Mouse (Mus musculus): Measurements from ENCODE around the gene Dact3. TPM values are rescaled to one million over a fixed set of nuclear protein-coding genes. Genes with fewer than 3 reads are reported as not detected.
A peak's percentile ranks its signal among the peaks of the same experiment; 100 is the strongest.

The Dact3 gene
- total RNA-seq (2021): 1 to 10 TPM; 2.4 to 3.6 TPM
- long read RNA-seq, experiment 1, transcript Dact3-201 (4 exons, 2,989 nt): major isoform, 10 of 10 reads
- long read RNA-seq, experiment 1, partial matches to known transcripts: 0 of 10 reads
- long read RNA-seq, experiment 1, other reads (novel, unspliced or antisense): 0 of 10 reads
- long read RNA-seq, experiment 2, transcript Dact3-201 (4 exons, 2,989 nt): major isoform, 5 of 6 reads
- long read RNA-seq, experiment 2, partial matches to known transcripts: 1 of 6 reads
- long read RNA-seq, experiment 2, other reads (novel, unspliced or antisense): 0 of 6 reads

DNA sequence AGATGAGACGGTGACA lies at the start of gene Dact3:
TSS of gene Dact3 (plus strand) at position 8 of the 16 bp plus-strand sequence.
- DNase-seq: no peak

DNA sequence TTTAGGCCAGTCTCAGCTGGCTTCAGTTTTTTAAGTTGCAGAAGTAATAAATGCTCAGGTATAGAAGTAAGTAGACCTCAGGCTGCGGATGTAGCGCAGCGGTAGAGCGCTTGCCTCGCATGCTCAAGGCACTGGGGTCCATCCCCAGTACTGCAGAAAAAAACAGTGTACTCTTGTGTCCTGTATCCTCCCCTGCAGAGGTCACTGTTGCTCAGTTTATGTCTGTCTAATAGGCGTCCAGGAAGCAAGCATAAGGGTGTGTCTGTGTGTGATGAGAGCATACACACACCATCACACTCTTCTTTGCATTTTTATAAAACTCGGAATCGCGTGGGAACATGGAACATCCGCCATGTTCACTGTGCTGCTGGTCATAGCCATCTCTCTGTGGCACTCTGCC lies 49.3 kb upstream of the Dact3 start:
- peak in 1 of 2 experiments; percentile 31 for DNase-seq

DNA sequence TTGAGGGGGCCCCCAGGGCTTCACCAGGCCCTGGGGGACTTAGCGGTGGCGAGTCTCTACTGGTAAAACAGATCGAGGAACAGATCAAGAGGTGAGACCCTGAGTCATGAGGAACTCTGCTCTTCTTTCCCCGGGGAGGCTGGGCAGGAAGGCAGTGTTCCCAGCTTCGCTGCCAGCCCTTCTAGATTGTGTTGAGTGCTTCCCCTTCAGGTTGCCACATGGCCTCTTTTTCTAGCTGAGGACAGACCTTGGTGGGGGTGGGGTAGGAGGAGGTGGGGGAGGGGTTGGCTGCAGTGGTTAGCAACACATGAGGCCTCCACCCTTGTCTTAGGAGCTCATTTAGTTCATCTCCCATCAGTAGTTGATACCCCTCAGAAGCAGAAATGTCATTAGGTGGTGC lies 48.5 kb upstream of the Dact3 start:
- DNase-seq: no peak

DNA sequence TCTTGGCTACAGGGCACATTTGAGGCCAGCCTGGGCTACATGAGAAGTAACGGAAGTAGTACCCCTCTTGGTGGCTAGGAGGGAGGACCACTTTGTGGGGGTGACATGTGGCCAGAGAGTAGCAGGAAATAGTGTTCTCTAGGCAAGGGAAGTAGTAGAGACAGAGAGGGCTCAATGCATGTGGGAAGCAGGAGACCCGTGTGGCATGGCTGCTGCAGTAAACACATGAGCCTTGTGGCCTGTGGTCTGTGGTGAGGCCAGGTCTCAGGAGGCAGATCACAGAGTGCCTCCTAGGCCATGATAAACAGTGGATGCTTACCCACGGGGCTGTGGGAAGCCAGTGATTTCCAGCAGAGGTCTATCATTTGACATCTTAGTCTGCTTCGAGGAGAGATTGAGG lies 47.8 kb upstream of the Dact3 start:
- no peak for DNase-seq

DNA sequence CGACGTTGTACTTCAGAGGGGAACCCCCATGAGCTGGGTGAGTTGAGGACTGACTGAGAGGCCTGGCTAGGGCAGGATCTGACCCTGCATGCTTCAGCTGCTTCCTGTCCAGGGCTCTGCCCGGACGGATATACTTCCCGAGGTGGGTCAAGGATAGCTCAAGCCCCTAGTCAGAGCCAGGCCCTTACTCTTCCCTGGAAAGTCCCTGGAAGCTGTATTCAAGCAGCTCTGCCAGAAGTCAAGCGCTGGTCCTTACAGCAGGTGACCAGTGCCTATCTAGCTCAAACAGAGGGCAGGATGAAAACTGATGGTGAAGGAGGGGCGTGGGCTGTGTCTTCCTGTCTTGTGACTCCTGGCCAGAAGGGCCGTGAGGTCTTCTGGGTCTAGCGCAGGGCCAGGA lies 44.7 kb upstream of the Dact3 start:
- peak in 1 of 2 experiments; percentile 52 for DNase-seq

DNA sequence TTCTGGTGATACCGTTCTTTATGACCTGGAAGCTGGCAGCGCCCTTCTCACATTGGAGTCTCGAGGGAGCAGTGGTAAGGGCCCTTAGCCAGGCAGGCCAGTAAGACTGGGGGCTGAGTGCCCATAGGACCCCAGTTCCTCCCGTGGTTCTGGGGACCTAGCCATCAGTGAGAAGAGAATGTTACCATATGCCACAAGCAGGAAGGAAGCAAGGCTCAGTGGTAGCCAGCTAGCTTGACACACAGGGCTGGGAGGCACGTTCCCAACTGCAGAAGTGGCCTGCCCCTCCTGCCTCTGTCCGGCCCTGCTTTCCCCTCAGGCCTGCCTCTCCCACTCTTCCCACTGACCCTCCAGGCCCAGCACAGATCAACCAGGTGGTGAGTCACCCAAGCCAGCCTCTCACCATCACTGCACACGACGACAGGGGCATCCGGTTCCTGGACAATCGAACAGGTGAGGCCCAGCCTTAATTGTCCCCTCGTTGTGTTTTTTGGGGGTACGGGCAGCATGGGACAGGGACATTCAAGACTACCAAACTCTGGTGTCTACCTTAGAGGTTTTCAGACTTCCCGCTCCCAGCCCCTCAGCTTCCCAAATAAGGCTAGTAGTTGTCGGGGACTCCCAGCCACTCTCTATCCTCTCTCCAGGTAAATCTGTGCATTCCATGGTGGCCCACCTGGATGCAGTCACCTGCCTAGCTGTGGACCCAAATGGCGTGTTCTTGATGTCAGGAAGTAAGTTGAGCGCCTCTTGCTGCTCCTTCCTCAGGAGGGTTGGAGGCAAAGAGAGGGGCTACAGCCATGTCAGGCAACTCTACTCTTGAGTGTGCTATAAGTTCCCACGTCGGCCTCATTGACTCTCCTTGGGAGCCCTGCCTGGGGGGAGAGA lies 37.0 kb upstream of the Dact3 start:
- no peak for DNase-seq

DNA sequence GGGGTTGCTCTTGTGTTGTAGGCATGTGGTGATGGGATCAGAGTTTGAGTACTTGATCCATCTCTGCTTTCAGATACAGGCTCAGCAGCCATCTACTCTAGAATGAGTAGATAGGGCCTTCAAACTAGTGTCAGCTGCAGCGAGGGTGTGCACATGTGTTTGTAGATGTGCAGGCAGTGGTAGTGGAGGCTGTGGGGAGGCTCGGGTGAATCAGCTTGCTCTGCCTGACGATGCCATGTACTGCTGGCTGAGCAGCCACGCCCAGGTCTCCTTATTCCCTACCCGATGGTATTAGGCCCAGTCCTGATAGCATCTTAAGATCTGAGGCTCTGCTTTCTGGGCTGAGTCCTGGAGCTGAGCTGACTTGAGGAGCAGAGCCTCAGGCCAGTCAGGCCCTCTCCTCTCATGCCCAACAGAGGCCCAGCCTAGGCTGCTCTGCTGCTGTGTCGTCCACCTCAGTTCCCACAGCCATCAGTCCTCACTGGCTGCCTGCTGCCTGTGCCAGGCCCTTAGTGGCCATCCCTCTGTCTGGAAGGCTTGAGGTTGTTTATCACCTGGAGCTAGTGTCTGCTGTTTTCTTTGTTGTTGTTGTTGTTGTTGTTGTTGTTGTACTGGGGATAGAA lies 36.2 kb upstream of the Dact3 start:
- no peak for DNase-seq

DNA sequence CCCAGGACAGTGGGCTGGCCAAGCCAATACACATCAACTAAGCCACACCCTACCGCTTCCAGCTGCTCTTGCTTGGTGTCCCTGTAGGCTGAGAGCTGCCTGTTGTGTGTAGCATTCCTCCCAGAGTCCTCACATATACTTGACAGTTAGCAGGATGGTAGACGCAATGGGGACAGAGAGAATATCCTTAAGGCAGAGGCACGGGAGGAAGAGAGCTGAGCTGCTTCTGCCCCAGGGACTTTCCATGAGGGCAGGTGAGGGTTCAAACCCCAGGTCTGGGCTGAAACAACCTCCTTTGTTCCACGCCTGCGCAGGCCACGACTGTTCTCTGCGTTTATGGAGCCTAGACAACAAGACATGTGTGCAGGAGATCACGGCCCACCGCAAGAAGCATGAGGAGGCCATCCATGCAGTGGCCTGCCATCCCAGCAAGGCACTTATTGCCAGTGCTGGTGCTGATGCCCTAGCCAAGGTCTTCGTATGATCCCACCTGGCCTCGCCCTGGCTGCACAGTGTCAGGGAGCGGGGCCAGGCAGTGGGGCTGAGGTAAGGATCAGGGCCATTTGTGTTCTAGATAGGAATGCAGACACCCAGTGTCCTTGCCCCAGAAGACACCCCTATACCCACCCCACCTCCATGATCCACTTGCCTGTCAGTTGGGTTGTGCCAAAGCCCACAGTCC lies 35.5 kb upstream of the Dact3 start:
- DNase-seq: no peak

DNA sequence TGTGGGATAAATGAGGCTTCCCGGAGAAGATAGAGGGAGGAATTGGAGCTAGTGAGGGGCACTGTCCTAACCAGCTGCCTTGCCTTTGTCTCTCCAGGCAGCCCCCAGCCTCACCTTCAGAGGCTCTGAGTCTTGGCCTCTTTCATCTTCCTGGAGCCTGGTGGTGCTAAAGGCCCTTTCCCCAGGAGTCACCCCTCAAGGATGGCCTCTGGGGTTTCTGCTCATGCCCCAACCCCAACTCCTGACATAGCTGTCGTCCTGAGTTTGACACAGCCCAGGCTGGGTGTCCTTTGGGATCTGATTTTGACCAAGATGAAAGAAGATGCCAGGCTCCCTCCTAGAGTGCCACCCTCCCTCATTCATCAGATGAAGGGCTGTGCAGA lies 35.0 kb upstream of the Dact3 start:
- no peak for DNase-seq

DNA sequence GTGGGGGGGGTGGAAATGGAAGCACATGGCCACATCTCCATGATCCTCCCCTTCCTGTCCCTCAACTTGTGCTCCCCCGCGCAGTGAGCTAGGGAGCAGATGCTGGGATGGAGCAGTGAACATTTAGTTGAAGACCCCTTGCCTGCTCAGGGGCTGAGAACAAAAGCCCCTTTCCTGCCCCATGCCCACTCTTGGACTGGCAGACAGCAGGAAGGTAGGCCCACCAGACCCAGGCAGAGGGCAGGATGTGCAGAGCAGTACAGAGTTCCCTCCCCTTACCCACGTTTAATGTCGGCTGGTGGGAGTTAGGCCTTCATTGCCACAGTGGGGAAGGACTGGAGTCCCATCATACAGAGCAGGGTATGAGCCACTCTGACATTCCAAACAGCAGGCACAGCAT lies 34.0 kb upstream of the Dact3 start:
- no peak for DNase-seq

DNA sequence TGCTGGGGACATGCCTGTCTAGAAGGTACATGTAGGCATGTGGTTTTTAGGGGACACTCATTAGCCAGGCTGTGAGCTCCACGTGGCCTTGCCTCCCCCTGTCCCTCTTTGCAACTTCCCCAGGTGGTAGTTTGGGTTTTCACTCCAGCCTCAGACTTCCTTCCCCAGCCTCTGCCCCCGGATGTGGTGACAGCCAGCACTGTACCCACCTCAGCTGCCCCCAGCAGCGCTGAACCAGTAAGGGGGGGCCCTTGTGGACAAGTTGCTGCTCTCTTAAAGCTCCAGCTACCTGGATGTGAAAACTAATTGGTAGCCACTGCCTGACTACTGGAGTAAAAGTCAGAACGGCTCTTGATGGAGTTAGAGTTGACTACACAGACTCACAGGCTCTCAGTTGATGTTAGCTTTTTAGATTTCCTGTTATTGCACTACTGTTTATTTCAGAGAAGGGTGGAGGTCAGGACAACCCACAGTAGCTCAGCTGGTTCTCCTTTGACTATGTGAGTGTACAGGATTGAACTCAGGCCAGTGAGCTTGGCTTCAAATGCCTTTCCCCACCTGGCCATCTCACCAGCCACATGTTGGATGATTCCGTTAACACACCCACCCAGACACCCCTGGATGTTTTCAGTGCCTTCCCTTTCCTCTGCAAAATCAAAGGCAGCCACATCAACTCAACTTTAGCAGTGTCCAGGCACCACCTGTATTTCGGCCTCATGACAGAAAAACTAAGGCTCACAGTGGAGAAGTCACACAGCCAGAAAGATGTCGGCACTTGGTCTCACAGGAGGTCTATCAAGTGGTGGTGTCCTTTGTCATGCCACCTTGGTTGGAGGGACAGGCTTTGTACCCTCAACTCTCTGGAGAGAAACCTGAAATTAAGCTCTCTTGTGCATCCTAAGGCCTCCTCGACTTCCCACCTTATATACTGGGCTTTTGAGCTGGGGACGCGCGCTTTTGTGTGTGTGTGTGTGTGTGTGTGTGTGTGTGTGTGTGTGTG lies 33.3 kb upstream of the Dact3 start:
- DNase-seq: no peak

DNA sequence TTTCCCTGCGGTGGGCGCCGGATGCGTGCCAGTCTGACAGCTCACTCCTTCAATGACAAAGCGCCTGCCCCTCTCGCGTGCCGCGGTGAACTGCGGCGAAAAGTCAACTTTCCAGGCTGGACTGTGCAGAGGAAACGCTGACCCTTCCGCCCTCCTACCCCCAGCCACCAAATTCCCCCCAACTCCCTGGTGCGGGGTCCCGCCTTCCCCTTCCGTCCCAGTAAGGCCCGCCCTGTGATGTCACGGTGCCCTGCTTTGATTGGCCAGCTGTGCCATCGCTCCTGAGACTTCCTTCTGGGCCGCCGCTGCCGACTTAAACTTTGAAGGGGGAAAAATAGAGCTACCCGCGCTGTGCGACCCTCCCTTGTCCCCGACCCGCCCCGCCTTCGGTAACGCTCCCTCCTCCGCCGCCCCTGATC lies 32.5 kb upstream of the Dact3 start, which contains the start of gene Prkd2:
TSS of gene Prkd2 (plus strand) at position 258 of the 419 bp plus-strand sequence.
- DNase-seq: peak; percentile 93 to 95

DNA sequence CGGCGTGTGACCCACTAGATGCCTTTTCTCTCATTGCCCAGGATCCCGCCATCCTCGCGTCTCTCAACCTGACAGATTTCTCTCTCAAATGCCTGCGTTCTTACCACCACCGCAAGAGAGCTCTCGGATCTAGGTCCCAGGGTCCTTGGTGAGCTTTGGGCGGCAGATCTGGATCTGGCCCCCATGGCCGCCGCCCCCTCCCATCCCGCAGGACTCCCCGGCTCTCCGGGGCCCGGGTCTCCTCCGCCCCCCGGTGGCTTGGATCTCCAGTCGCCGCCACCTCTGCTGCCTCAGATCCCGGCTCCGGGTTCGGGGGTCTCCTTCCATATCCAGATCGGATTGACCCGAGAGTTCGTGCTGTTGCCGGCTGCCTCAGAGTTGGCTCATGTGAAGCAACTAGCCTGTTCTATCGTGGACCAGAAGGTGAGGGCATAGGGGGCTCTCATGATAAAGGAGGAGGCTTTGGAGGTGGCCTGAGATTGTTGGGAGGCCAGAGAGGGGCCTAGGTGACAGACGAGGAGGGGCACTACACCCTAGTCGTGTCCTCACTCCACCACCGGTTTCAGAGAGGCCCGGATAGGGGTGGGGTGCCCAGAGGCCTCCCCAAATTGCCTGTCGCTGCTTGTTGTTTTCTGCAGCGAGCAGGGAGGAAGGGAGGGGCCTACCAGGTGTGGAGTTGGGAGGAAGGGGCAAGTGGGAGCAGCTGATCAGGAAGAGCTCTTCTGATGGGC lies 31.5 kb upstream of the Dact3 start:
- DNase-seq: peak; percentile 36 to 43

DNA sequence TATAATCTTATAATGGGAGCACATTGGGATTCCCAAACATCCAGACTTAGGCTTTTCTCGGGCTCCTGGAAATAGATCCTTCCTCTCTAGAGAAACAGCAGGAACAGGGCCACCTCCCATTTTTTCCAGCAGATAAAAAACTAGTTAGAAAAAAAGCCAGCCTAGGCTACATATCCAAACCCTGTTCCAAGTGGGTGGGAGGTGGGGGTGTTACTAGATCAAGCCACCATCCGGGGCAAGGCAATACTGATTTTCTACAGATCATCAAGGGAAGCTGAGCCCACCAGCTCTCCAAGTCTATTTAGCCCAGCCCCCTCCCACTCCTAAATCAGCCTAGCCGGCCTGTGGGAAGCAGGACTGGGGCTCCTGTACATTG lies 30.4 kb upstream of the Dact3 start:
- no peak for DNase-seq

DNA sequence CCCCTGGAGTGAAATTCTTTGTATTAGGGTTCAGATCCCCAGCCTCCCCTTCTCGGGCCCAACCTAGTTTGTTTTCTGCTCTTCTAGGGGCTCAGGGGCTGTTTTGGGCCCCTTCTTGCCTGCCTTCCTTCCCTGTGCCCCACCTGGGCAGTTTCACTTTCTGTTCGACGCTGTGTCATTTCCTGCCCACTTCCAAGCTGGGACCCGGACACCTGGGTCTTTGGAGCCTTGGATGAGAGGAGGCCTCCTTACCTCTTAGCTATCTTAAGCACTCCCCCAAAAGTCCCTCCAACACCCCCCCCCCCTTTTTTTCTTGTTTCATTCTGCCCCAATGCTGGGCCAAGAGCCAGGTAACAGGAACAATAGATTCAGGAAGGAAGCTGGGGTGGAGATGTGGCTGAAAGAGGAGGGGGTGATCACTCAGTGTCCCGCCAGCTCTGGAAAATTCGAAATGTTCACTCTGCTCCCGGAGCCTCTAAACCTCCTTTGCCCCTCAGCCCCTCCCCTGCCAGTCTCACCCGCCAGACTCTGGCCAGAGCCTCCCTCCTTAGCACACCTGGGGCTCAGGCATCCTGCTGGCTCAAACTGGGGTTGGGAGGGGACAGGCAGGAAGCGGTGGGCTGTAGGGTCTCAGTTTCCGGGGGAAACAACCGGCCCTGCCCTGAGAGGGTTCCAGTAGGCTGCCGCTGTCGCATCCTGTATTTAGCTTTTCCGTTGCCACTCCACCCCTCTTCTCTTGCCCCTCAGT lies 29.9 kb upstream of the Dact3 start:
- DNase-seq: peak; percentile 31 to 40

DNA sequence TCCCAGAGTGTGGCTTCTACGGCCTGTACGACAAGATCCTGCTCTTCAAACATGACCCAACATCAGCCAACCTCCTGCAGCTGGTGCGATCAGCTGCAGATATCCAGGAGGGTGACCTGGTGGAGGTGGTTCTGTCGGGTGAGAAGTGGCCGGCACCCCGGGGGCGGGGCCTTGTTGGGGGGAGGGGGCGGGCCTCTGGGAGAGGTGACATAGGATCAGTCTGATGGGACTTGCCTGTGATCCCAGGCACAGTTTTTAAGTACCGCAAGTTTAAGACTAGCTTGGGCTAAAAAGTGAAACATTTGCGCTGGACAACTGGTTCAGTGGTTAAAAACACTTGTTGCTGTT lies 29.3 kb upstream of the Dact3 start:
- no peak for DNase-seq

DNA sequence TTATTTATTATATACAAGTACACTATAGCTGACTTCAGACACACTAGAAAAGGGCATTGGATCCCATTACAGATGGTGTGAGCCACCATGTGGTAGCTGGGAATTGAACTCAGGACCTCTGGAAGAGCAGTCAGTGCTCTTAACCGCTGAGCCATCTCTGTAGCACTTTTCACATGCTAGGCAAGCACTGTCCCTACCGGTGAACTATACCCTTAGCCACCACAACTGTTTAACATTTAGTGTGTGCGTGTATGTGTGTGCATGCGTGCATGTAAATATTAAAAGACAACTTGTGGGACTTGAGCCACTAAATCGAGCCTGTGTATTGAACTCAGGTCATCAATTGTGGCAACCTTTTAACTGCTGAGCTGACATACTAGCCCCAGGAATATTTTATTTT lies 28.3 kb upstream of the Dact3 start:
- DNase-seq: no peak

DNA sequence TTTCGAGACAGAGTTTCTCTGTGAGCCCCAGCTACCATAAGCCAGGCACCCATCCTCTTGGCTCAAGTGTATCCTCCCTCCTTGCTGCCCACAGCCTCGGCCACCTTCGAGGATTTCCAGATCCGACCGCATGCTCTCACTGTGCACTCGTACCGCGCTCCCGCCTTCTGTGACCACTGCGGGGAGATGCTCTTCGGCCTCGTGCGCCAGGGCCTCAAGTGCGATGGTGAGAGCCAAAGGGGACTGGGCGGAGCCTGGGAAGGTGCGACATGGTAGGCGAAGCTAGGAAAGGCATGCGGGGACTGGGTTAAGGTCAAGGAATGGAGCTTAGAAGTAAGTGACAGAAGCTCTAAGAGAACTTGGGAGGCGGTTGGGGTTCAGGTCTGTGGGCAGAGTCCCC lies 27.6 kb upstream of the Dact3 start:
- no peak for DNase-seq

DNA sequence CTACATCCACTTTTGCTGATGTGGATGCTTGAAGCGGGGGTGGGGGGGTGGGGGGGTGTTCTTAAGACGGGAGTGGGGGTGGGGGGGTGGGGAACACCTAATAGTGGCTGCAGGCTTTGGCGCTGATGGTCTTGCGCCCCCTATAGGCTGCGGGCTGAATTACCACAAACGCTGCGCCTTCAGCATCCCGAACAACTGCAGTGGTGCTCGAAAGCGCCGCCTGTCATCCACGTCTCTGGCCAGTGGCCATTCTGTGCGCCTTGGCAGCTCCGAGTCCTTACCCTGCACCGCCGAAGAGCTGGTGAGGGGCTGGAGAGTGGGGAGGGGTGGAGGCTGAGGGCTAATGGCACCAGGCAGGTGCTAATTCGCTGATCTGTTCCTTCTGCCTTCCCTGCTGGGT lies 26.5 kb upstream of the Dact3 start:
- DNase-seq: peak; percentile 41 to 71

DNA sequence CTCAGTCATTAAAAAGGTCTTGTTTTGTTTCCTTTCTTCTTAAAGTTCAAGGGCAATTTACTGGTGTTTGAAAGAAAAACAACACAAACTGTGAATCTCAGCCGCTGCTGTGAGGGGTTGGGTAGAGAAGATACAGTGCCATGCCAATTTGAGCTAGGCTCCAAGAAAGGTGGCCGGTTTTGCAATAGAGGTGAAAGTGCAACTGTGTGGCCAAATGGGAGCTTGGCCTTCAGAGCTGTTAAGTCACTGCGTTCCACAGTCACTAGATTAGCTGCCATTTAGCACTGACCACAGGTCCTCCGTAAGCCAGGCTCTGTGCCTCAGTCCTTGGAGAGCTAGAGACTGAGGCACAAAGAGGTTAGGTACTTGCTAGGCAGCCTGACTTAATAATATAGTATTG lies 23.5 kb upstream of the Dact3 start:
- peak; percentile 31 for DNase-seq
